Mouse (Mus musculus): ENCODE measurements around the gene Hnrnpul1. TPM values are rescaled to one million over a fixed set of nuclear protein-coding genes. Genes with fewer than 3 reads are reported as not detected.
"Not testable (repeated sequence)": the region's sequence is repeated elsewhere in the genome, so short reads cannot be mapped to it uniquely, and the experiment has no call there.

The Hnrnpul1 gene
- 137 TPM in 2 replicates for total RNA-seq (2017)

GRCm38 (mm10) chr7:25754738-25755467, at the start of gene Hnrnpul1:
Gene Hnrnpul1 (minus strand): TSS chr7:25754757.
- peak; percentile 71 to 74 for ATAC-seq (replicated peaks in 1 of 2; ENCODE audit: insufficient read depth in 1 of 2, low FRiP score in 2 of 2, low TSS enrichment in 1 of 2, low read depth in 1 of 2, poor library complexity in 2 of 2, severe bottlenecking in 2 of 2)

- no peak for ATAC-seq (replicated peaks in 1 of 2; ENCODE audit: insufficient read depth in 1 of 2, low FRiP score in 2 of 2, low TSS enrichment in 1 of 2, low read depth in 1 of 2, poor library complexity in 2 of 2, severe bottlenecking in 2 of 2)
These were observed 48.9 kb upstream of the Hnrnpul1 start for GRCm38 (mm10) chr7:25803460-25803859.

- ATAC-seq (replicated peaks in 1 of 2; ENCODE audit: insufficient read depth in 1 of 2, low FRiP score in 2 of 2, low TSS enrichment in 1 of 2, low read depth in 1 of 2, poor library complexity in 2 of 2, severe bottlenecking in 2 of 2), result 0 out of 4 replicates have a peak, but pooled peaks of 1 of the 2 experiments have one; percentile 9
These were observed 47.9 kb upstream of the Hnrnpul1 start for GRCm38 (mm10) chr7:25802241-25803125.

DNA sequence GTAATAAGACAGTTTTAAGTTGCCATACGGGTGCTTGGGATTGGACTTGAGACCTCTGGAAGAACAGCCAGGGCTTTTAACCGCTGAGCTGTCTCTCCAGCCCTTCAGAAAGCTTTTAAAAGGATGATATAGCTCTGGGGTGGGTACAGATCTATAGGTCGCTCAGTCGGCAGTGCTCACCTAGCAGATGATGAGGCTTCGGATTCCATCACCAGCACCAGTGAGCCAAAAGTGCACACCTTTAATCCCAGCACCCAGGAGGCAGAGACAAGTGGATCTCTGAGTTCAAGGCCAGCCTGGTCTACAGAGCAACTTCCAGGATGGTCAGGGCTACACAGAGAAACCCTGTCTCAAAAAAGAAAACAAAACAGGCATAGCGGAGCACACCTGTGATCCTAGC, 46.5 kb upstream of the Hnrnpul1 start:
- ATAC-seq (replicated peaks in 1 of 2; ENCODE audit: insufficient read depth in 1 of 2, low FRiP score in 2 of 2, low TSS enrichment in 1 of 2, low read depth in 1 of 2, poor library complexity in 2 of 2, severe bottlenecking in 2 of 2), result no peak

GRCm38 (mm10) chr7:25799369-25799768, 44.8 kb upstream of the Hnrnpul1 start:
- no peak for ATAC-seq (replicated peaks in 1 of 2; ENCODE audit: insufficient read depth in 1 of 2, low FRiP score in 2 of 2, low TSS enrichment in 1 of 2, low read depth in 1 of 2, poor library complexity in 2 of 2, severe bottlenecking in 2 of 2)

DNA sequence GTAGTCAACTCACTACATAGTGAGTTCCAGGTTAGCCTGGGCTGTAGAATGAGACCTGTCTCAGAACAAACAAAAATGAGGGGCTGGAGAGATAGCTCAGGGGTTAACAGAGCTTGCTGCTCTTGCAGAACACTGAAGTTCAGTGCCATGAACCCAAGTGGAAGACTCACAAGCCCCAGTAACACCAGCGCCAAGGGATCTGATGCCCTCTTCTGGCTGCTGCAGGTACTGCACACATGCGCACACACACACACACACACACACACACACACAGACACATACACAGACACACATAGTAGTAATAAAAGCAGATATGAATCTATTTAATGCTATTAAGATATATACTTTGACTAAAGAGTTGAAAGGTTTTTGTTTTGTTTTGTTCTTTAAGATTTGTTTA, 44.0 kb upstream of the Hnrnpul1 start:
- no peak for ATAC-seq (replicated peaks in 1 of 2; ENCODE audit: insufficient read depth in 1 of 2, low FRiP score in 2 of 2, low TSS enrichment in 1 of 2, low read depth in 1 of 2, poor library complexity in 2 of 2, severe bottlenecking in 2 of 2)

- no peak for ATAC-seq (replicated peaks in 1 of 2; ENCODE audit: insufficient read depth in 1 of 2, low FRiP score in 2 of 2, low TSS enrichment in 1 of 2, low read depth in 1 of 2, poor library complexity in 2 of 2, severe bottlenecking in 2 of 2)
These were observed 40.2 kb upstream of the Hnrnpul1 start for GRCm38 (mm10) chr7:25794775-25795174.

DNA sequence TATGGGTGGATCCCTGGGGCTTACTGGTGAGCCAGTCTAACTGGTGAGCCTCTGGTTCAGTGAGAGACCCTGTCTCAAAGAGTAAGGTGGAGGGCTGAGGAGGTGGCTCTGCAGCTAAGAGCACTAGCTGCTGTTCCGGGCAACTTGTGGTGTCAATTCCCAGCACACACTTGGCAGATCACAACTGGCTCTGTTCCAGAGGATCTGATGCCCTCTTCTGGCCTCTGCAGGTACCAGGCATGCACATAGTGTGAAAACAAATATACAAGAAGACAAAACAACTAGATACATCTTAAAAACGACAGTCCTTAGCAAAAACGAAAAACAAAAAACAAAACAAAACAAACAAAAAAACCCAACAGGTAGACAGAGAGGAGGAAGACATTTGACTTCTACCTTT, 39.1 kb upstream of the Hnrnpul1 start:
- no peak for ATAC-seq (replicated peaks in 1 of 2; ENCODE audit: insufficient read depth in 1 of 2, low FRiP score in 2 of 2, low TSS enrichment in 1 of 2, low read depth in 1 of 2, poor library complexity in 2 of 2, severe bottlenecking in 2 of 2)

DNA sequence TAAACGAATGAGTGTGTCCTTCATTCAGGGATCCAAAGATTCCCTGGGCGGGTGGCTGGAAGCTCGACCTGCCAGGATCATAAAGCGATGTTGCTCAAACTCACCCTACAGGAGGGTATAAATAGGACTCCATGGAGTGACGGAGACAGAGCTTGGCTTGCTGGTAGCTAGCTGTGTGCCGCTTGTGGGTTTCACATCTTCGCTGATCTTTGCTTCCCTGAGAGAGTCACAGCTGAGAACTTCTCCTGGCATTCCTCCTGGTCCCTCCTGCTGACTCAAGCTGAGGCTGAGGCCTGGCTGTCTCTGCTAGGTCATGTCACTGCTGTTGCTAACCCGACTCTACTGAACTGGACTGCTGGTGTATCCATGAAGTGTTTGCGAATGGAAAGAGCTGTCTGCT, 38.4 kb upstream of the Hnrnpul1 start:
- not testable (repeated sequence) for ATAC-seq (replicated peaks in 1 of 2; ENCODE audit: insufficient read depth in 1 of 2, low FRiP score in 2 of 2, low TSS enrichment in 1 of 2, low read depth in 1 of 2, poor library complexity in 2 of 2, severe bottlenecking in 2 of 2)

GRCm38 (mm10) chr7:25790615-25791014, 36.1 kb upstream of the Hnrnpul1 start:
- ATAC-seq (replicated peaks in 1 of 2; ENCODE audit: insufficient read depth in 1 of 2, low FRiP score in 2 of 2, low TSS enrichment in 1 of 2, low read depth in 1 of 2, poor library complexity in 2 of 2, severe bottlenecking in 2 of 2), result no peak; a peak in 1 of 4 replicates

GRCm38 (mm10) chr7:25789129-25789440, 34.5 kb upstream of the Hnrnpul1 start:
- ATAC-seq (replicated peaks in 1 of 2; ENCODE audit: insufficient read depth in 1 of 2, low FRiP score in 2 of 2, low TSS enrichment in 1 of 2, low read depth in 1 of 2, poor library complexity in 2 of 2, severe bottlenecking in 2 of 2), result no peak

DNA sequence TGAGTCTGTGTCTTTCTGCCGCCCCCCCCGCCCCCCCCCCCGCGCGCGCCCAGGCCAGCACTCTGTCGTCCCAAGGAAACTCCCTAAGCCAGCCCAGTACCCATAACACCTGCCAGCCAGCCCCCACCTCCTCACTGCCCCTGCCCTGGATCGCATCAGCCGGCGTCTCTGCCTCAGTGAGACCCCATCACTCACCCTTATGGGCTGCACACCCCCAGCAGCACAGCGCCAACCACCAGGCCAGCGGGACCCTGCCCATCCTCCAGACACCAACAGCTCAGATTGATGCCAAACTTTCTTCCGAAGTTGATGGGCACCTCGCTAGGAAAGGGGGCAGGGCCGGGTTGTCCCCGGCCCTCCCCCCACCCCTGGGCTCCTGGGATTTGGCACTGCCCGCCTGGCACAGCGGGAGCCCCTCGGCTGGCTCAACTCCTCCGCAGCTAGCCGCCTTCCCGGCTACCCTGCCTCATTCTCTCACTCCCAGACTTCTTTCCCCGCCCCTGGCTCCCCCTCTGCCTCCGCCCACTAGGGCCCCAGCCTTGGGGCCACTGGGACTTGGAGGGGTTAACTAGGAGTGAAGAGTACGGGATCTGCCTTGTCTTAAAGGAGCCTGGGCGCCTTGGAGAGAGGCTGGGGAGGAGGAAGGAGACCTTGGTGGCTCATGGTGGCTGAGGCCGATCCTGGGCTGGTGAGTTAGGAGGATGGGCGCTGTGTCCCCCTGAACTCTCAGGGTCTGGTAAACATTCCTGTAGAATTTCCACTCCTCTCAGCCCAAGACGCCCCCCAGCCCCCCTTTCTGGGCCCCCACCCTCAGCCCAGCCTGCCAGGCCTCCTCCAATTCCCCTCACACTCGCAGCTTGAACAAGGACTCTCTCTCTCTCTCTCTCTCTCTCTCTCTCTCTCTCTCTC, 33.9 kb upstream of the Hnrnpul1 start, which contains the start of gene Axl:
Axl (minus strand) TSS at position 486 of the 909 bp plus-strand sequence.
- ATAC-seq (replicated peaks in 1 of 2; ENCODE audit: insufficient read depth in 1 of 2, low FRiP score in 2 of 2, low TSS enrichment in 1 of 2, low read depth in 1 of 2, poor library complexity in 2 of 2, severe bottlenecking in 2 of 2), result peak; percentile 4 to 30; a peak in 3 of 4 replicates

DNA sequence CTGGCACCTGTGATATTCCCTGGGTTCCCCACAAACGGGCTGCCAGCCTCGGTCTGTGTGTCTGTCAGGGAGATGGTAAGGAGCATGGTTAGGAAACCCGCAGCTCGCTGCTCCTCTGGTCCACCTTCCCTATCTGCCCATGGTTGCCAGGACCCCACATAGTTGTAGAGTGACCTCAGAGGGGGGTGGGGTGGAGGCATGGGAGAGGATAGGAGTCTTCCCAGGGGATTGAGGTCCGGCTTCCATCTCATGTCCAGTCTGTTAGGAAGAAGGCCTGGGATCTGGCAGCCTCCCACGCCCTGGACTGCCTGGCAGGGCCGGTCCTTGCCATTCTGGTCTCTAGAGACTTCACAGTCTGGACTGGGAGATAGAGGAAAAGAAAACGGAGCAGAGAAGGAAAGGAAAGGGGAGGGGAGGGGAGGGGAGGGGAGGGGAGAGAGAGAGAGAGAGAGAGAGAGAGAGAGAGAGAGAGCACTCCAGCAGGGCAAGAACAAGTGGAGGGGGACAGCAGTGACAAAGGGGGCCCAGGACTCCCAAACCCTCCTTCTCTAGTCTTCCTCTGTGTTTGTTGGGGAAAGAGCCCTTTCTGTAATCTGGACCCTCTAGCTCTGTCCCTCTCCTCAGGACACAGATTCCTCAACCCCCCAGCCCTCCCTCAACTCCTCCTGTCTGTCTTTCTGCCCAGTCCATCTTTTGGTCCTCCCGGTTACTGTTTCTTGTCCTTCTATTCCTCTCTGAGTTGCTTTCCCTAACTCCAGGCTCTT, 33.1 kb upstream of the Hnrnpul1 start:
- ATAC-seq (replicated peaks in 1 of 2; ENCODE audit: insufficient read depth in 1 of 2, low FRiP score in 2 of 2, low TSS enrichment in 1 of 2, low read depth in 1 of 2, poor library complexity in 2 of 2, severe bottlenecking in 2 of 2), result no peak

DNA sequence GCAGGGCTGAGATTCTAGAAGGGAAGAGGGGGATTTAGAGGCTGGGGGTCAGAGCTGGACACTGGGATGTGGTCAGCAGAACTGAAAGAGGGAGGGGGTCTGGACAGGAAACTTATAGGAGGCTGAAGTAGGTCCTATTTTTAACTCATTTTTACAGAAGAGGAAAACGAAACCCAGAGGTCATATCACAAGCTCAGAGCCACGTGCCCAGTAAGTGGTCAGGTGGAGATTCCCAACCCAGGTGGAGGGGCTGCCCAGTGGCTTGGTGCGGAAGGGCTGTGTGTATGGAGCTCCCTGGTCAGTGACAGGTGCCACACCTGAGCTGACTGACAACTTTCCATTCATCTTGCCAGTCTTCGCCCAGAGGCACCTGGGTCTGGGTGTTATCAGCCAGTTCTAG, 32.4 kb upstream of the Hnrnpul1 start:
- ATAC-seq (replicated peaks in 1 of 2; ENCODE audit: insufficient read depth in 1 of 2, low FRiP score in 2 of 2, low TSS enrichment in 1 of 2, low read depth in 1 of 2, poor library complexity in 2 of 2, severe bottlenecking in 2 of 2), result no peak

GRCm38 (mm10) chr7:25785752-25786151, 31.2 kb upstream of the Hnrnpul1 start:
- no peak for ATAC-seq (replicated peaks in 1 of 2; ENCODE audit: insufficient read depth in 1 of 2, low FRiP score in 2 of 2, low TSS enrichment in 1 of 2, low read depth in 1 of 2, poor library complexity in 2 of 2, severe bottlenecking in 2 of 2)

DNA sequence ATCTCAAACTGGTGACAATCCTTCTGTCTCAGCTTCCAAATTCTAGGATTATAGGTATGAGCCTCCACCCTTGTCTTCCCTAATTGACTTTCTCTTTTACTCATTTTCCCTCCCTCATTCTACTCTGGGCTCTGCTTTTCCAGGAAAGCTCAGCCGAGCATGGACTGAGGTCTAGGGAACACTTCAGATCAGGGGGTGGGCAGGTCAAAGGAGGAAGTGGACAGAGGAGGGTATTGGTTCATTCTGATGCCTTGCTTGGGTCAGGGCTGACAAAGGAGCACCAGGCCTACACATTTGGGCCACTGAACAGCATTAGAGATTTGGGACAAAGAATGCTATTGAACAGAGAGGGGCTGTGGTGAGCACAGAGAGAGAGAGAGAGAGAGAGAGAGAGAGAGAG, 30.3 kb upstream of the Hnrnpul1 start:
- no peak for ATAC-seq (replicated peaks in 1 of 2; ENCODE audit: insufficient read depth in 1 of 2, low FRiP score in 2 of 2, low TSS enrichment in 1 of 2, low read depth in 1 of 2, poor library complexity in 2 of 2, severe bottlenecking in 2 of 2)

GRCm38 (mm10) chr7:25783746-25784145, 29.2 kb upstream of the Hnrnpul1 start:
- no peak for ATAC-seq (replicated peaks in 1 of 2; ENCODE audit: insufficient read depth in 1 of 2, low FRiP score in 2 of 2, low TSS enrichment in 1 of 2, low read depth in 1 of 2, poor library complexity in 2 of 2, severe bottlenecking in 2 of 2)
